Mouse (Mus musculus): ENCODE measurements around the gene Slc8a1. TPM values are rescaled to one million over a fixed set of nuclear protein-coding genes. Genes with fewer than 3 reads are reported as not detected.
A peak's percentile ranks its signal among the peaks of the same experiment; 100 is the strongest.

Slc8a1 gene
- polyA plus RNA-seq, 1 experiment from 2014 or later: 148 TPM

GRCm38 (mm10) chr17:81502732-81503131, 235.4 kb downstream of the Slc8a1 start:
- ATAC-seq (replicated peaks; ENCODE audit: insufficient number of reproducible peaks, low FRiP score, low TSS enrichment): no peak
- Histone ChIP-seq H3K9ac (ENCODE audit: low read depth, low read length) (no peak overlapping the region), H3K27ac (ENCODE audit: low read depth, low read length) (no peak overlapping the region), H3K4me1 (ENCODE audit: control insufficient read depth, insufficient read depth, low read length) (peaks cover 5% of the 10 kb centered on the region; the same call in 1 of the 2 replicates), H3K4me2 (no peak overlapping the region), H3K9me3 (replicated peaks; ENCODE audit: control insufficient read depth, low read length) (no peaks in the 10 kb centered on the region), H3K4me3 (ENCODE audit: low read depth, low read length) (no peak overlapping the region), H3K27me3 (ENCODE audit: control insufficient read depth, insufficient read depth, low read length) (no peaks in the 10 kb centered on the region), H3K36me3 (ENCODE audit: control insufficient read depth, insufficient read depth, low read length) (no peaks in the 10 kb centered on the region)
- 80% methylated on average over 3 of the region's 3 CpGs for WGBS (ENCODE audit: insufficient replicate concordance)

DNA sequence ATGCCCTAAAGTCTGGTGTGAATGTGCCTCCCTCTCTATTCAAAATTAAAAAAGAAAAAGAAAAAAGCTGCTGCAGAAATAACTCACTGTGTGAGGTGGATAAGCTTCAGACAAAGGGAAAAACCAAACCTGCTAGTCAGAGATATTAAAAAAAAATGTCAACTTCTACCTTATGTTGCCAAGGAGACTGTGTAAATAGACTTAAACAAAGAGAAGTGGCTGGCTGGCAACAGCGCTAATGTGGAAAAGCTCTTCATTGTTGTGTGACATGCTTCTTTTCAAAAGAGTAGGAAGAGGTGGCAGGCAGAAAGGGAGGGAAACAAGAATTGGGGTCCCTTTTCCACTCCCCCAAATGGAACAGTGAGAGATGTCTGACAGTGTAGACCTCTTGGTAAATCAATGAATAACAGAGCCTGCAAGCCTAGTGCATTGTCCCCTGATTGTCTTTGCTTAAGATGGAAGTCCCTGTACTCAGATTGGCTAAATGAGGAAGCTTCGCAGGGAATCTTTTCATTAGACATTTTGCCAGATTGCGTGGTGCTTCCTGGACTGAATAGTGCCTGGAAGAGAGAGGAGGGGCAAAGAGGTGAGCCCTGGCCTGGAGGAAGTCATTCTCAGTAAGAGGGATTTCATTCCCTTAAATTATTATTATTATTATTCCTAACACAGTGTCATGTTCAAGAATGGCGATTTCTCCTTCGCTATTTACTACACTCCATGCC, 237.3 kb downstream of the Slc8a1 start:
- H3K4me2 ChIP-seq: no peak overlapping the region
- no peak overlapping the region for H3K9ac ChIP-seq (ENCODE audit: low read depth, low read length)
- no peaks in the 10 kb centered on the region for H3K9me3 ChIP-seq (replicated peaks; ENCODE audit: control insufficient read depth, low read length)
- no peaks in the 10 kb centered on the region for H3K36me3 ChIP-seq (ENCODE audit: control insufficient read depth, insufficient read depth, low read length)
- no peaks in the 10 kb centered on the region for H3K27me3 ChIP-seq (ENCODE audit: control insufficient read depth, insufficient read depth, low read length)
- H3K4me1 ChIP-seq (ENCODE audit: control insufficient read depth, insufficient read depth, low read length): peaks cover 8% of the 10 kb centered on the region; the same call in 1 of the 2 replicates
- ATAC-seq (replicated peaks; ENCODE audit: insufficient number of reproducible peaks, low FRiP score, low TSS enrichment): no peak
- no peak overlapping the region for H3K4me3 ChIP-seq (ENCODE audit: low read depth, low read length)
- no peak overlapping the region for H3K27ac ChIP-seq (ENCODE audit: low read depth, low read length)
- 82% methylated on average over 5 of the region's 5 CpGs for WGBS (ENCODE audit: insufficient replicate concordance)

DNA sequence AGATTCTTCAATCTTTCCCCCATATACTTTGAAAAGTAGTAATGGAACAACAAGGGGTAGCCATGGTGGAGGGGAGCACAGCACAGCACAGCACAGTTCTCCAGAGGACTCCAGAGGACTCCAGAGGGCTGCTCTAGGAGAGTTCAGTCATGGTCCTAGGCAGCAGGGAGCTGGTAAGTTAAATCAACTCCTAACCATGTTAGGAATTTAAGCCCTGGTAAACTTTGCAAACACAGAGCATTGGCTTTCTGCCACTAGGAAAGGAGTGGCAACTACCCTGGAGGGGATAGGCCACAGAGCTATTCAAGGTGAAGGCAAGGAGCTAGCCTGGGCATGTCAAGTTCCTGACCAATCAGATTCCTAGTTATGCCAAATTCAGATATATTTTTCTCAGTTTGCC, 240.3 kb downstream of the Slc8a1 start:
- 0 out of 2 replicates have a peak overlapping the region, but pooled peaks have one; percentile 22 for H3K27ac ChIP-seq (ENCODE audit: low read depth, low read length)
- no peaks in the 10 kb centered on the region for H3K9me3 ChIP-seq (replicated peaks; ENCODE audit: control insufficient read depth, low read length)
- no peak for ATAC-seq (replicated peaks; ENCODE audit: insufficient number of reproducible peaks, low FRiP score, low TSS enrichment)
- H3K4me1 ChIP-seq (ENCODE audit: control insufficient read depth, insufficient read depth, low read length): peaks cover 17% of the 10 kb centered on the region
- no peak overlapping the region for H3K9ac ChIP-seq (ENCODE audit: low read depth, low read length)
- no peak overlapping the region for H3K4me2 ChIP-seq
- no peaks in the 10 kb centered on the region for H3K27me3 ChIP-seq (ENCODE audit: control insufficient read depth, insufficient read depth, low read length)
- H3K36me3 ChIP-seq (ENCODE audit: control insufficient read depth, insufficient read depth, low read length): no peaks in the 10 kb centered on the region
- H3K4me3 ChIP-seq (ENCODE audit: low read depth, low read length): no peak overlapping the region

GRCm38 (mm10) chr17:81496616-81497015, 241.6 kb downstream of the Slc8a1 start:
- ATAC-seq (replicated peaks; ENCODE audit: insufficient number of reproducible peaks, low FRiP score, low TSS enrichment): no peak
- Histone ChIP-seq H3K4me3 (ENCODE audit: low read depth, low read length) (no peak overlapping the region), H3K9ac (ENCODE audit: low read depth, low read length) (no peak overlapping the region), H3K9me3 (replicated peaks; ENCODE audit: control insufficient read depth, low read length) (no peaks in the 10 kb centered on the region), H3K36me3 (ENCODE audit: control insufficient read depth, insufficient read depth, low read length) (no peaks in the 10 kb centered on the region), H3K27ac (ENCODE audit: low read depth, low read length) (no peak overlapping the region), H3K4me1 (ENCODE audit: control insufficient read depth, insufficient read depth, low read length) (peaks cover 14% of the 10 kb centered on the region), H3K4me2 (no peak overlapping the region), H3K27me3 (ENCODE audit: control insufficient read depth, insufficient read depth, low read length) (no peaks in the 10 kb centered on the region)
- 67% methylated on average over 1 of the region's 1 CpGs for WGBS (ENCODE audit: insufficient replicate concordance)

DNA sequence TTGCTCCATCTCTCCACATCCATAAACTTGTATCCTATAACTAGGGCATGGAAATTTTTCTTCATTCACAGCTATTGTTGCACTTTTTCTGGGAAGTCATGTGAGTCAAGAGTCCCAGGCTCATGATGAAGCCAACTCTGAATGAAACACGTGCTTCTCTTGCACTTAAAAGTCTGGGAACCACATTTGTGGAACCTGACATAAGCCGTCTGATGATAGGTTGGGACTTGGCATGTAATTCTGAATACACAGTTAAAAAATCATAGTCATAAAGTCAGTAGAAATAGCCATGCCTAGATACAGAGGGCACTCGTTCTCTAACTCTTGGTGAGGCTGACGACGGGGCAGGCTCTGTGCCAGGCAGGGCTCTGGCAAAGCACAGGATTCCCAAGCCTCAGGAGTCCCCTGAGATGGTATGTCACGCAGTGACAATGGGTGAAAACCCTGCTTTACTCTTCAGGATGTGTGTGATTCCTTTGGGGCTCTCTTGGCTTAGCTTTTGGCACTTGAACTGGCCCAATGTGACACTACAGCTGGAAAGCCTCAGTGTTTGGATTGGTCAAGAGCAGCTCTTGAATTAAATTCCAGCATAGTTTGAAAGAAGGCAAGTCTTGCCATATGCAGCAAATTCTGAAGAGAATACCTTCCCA, 245.8 kb downstream of the Slc8a1 start:
- no peak for ATAC-seq (replicated peaks; ENCODE audit: insufficient number of reproducible peaks, low FRiP score, low TSS enrichment)
- H3K27ac ChIP-seq (ENCODE audit: low read depth, low read length): no peak overlapping the region
- 74% methylated on average over 6 of the region's 6 CpGs for WGBS (ENCODE audit: insufficient replicate concordance)

DNA sequence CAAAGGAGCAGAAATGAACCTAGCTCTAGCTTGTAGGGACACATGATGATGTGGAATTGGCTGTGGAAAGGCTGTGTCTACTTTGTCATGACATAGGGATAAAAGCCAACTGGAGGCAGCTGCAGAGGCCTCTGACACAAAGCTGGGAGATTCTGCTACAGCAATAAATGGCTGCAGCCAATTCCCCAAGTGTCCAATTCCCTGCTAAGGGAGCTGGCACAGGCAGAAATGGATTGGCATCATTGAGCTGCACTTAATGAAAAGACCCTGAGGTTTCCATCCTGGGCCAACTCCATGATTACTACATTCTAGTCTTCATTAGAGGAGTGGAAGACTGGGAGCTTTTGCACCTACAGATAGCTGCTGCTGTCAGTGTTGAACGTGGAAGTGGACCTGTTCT, 251.8 kb downstream of the Slc8a1 start:
- Histone ChIP-seq H3K36me3 (ENCODE audit: control insufficient read depth, insufficient read depth, low read length) (no peaks in the 10 kb centered on the region), H3K9ac (ENCODE audit: low read depth, low read length) (no peak overlapping the region), H3K27ac (ENCODE audit: low read depth, low read length) (no peak overlapping the region), H3K4me1 (ENCODE audit: control insufficient read depth, insufficient read depth, low read length) (peaks cover 9% of the 10 kb centered on the region; the same call in 1 of the 2 replicates), H3K9me3 (replicated peaks; ENCODE audit: control insufficient read depth, low read length) (no peaks in the 10 kb centered on the region), H3K27me3 (ENCODE audit: control insufficient read depth, insufficient read depth, low read length) (no peaks in the 10 kb centered on the region), H3K4me3 (ENCODE audit: low read depth, low read length) (no peak overlapping the region), H3K4me2 (no peak overlapping the region)
- ATAC-seq (replicated peaks; ENCODE audit: insufficient number of reproducible peaks, low FRiP score, low TSS enrichment): no peak
- WGBS (ENCODE audit: insufficient replicate concordance): 69% methylated on average over 1 of the region's 1 CpGs

More for the DNA sequence above, 245.8 kb downstream of the Slc8a1 start:
- Histone ChIP-seq H3K4me3 (ENCODE audit: low read depth, low read length) (no peak overlapping the region), H3K27me3 (ENCODE audit: control insufficient read depth, insufficient read depth, low read length) (no peaks in the 10 kb centered on the region), H3K4me2 (no peak overlapping the region), H3K9me3 (replicated peaks; ENCODE audit: control insufficient read depth, low read length) (no peaks in the 10 kb centered on the region), H3K36me3 (ENCODE audit: control insufficient read depth, insufficient read depth, low read length) (no peaks in the 10 kb centered on the region), H3K9ac (ENCODE audit: low read depth, low read length) (no peak overlapping the region), H3K4me1 (ENCODE audit: control insufficient read depth, insufficient read depth, low read length) (peaks cover 10% of the 10 kb centered on the region)

DNA sequence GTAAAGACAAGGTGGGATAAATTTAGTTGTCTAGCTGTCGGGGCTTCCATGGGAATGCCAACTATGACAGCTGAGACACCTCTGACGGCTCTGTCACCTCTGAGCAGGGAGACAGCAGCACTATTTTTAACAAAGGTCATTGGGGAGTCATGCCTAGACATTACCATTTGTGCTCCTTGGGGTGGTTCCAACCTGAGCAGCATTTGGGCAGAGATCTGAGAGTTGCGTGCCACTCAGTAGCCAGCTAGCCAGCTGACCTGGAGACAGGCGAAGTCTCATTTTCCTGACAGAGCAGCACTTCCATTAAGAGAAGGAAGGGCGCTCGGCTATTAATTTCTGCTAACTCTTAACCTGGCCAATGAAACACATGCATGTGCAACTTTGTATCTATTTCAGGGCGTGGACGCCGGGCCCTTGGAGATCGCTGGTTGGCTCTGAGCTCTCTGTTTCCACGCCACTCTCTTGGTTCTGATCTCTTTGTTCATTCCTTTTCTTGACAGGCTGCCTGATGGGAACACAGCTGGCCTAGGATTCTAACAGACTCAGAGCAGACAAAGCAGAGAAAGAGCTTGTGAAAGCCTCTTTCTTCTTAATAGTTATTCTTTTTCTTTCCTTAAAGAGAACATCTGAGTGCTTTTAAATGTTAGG, 256.2 kb downstream of the Slc8a1 start:
- WGBS (ENCODE audit: insufficient replicate concordance): 53% methylated on average over 11 of the region's 11 CpGs
- peak overlapping the region; percentile 75 for H3K27ac ChIP-seq (ENCODE audit: low read depth, low read length)
- peaks cover 18% of the 10 kb centered on the region for H3K4me1 ChIP-seq (ENCODE audit: control insufficient read depth, insufficient read depth, low read length)
- no peak; the same call in 1 of the 2 replicates for ATAC-seq (replicated peaks; ENCODE audit: insufficient number of reproducible peaks, low FRiP score, low TSS enrichment)
- H3K27me3 ChIP-seq (ENCODE audit: control insufficient read depth, insufficient read depth, low read length): no peaks in the 10 kb centered on the region
- no peaks in the 10 kb centered on the region for H3K36me3 ChIP-seq (ENCODE audit: control insufficient read depth, insufficient read depth, low read length)
- no peak overlapping the region for H3K9ac ChIP-seq (ENCODE audit: low read depth, low read length)
- no peaks in the 10 kb centered on the region for H3K9me3 ChIP-seq (replicated peaks; ENCODE audit: control insufficient read depth, low read length)
- peak overlapping the region; percentile 47 for H3K4me2 ChIP-seq
- no peak overlapping the region for H3K4me3 ChIP-seq (ENCODE audit: low read depth, low read length)

GRCm38 (mm10) chr17:81480351-81481161, 257.6 kb downstream of the Slc8a1 start:
- 69% methylated on average over 21 of the region's 21 CpGs for WGBS (ENCODE audit: insufficient replicate concordance)
- 0 out of 2 replicates have a peak, but pooled peaks have one; percentile 51 for ATAC-seq (replicated peaks; ENCODE audit: insufficient number of reproducible peaks, low FRiP score, low TSS enrichment)
- H3K9ac ChIP-seq (ENCODE audit: low read depth, low read length): no peak overlapping the region
- peaks cover 18% of the 10 kb centered on the region for H3K4me1 ChIP-seq (ENCODE audit: control insufficient read depth, insufficient read depth, low read length)
- no peaks in the 10 kb centered on the region for H3K36me3 ChIP-seq (ENCODE audit: control insufficient read depth, insufficient read depth, low read length)
- 0 out of 2 replicates have a peak overlapping the region, but pooled peaks have one; percentile 3 for H3K4me2 ChIP-seq
- no peaks in the 10 kb centered on the region for H3K27me3 ChIP-seq (ENCODE audit: control insufficient read depth, insufficient read depth, low read length)
- H3K27ac ChIP-seq (ENCODE audit: low read depth, low read length): peak overlapping the region; percentile 73
- H3K9me3 ChIP-seq (replicated peaks; ENCODE audit: control insufficient read depth, low read length): no peaks in the 10 kb centered on the region
- no peak overlapping the region for H3K4me3 ChIP-seq (ENCODE audit: low read depth, low read length)

Measured in heart, embryonic 11.5 days (tissue).